Mouse (Mus musculus): ENCODE results near the gene Gm28051.

GRCm38 (mm10) chr12:102682722-102683299 lies 74.8 kb downstream of the Gm28051 start:
- no peak for TF ChIP-seq CTCF (IDR thresholded peaks at IDR 0.05 in 2 of 3, conservative IDR thresholded peaks at IDR 0.05 in 1 of 3; ENCODE audit: control insufficient read depth in 1 of 3, insufficient read depth in 1 of 3, low read depth in 2 of 3, low read length in 3 of 3, poor library complexity in 1 of 3, severe bottlenecking in 1 of 3)
- TF ChIP-seq MAX (IDR thresholded peaks at IDR 0.05; ENCODE audit: low read length) = no peak
- no peak for TF ChIP-seq EP300 (IDR thresholded peaks at IDR 0.05; ENCODE audit: low read depth in 1 of 2, low read length in 2 of 2)
- TF ChIP-seq JUND (IDR thresholded peaks at IDR 0.05; ENCODE audit: low read depth, low read length) = no peak
- no peak for TF ChIP-seq SMC3 (IDR thresholded peaks at IDR 0.05; ENCODE audit: low read depth, low read length)
- no peak for TF ChIP-seq POLR2AphosphoS2 (IDR thresholded peaks at IDR 0.05; ENCODE audit: low read length)
- no peak for TF ChIP-seq USF1 (IDR thresholded peaks at IDR 0.05; ENCODE audit: low read depth, low read length)
